Mouse (Mus musculus) gastrocnemius, postnatal 10 days (tissue): Measurements from ENCODE around the gene Ano7. TPM values are rescaled to one million over a fixed set of nuclear protein-coding genes. Genes with fewer than 3 reads are reported as not detected.
A peak's percentile ranks its signal among the peaks of the same experiment; 100 is the strongest.

ENCODE experiments used
- DNase-seq: peaks from one replicate; pipeline ENCODE4 v3.0.0; 2021; ENCODE audit warnings: mixed read lengths
- long read RNA-seq, 2 experiments: library from polyadenylated mRNA; stranded (forward); transcript quantifications; one replicate each; pipeline ENCODE4 v2.0.0; 2021
- total RNA-seq, 2 experiments: library from RNA; stranded (reverse); gene quantifications; 2 replicates each; pipeline ENCODE4 v1.2.3; 2021

Ano7 gene
- not detected for total RNA-seq
- long read RNA-seq, experiment 1, result 0 reads
- long read RNA-seq, experiment 2, result 0 reads

GRCm38 (mm10) chr1:93373665-93374064 lies at the start of gene Ano7:
Gene Ano7 (plus strand): TSS chr1:93373930.
- DNase-seq, result no peak

- DNase-seq, result no peak
These were observed 49.8 kb upstream of the Ano7 start for GRCm38 (mm10) chr1:93323973-93324372.

- no peak for DNase-seq
These were observed 47.3 kb upstream of the Ano7 start for GRCm38 (mm10) chr1:93326446-93326845.

GRCm38 (mm10) chr1:93334621-93335020 lies 39.1 kb upstream of the Ano7 start:
- DNase-seq, result no peak

GRCm38 (mm10) chr1:93342648-93343503 lies 30.9 kb upstream of the Ano7 start, which contains the start of the genes Ppp1r7 and Pask:
Gene Ppp1r7 (plus strand): TSS chr1:93342854.
Gene Pask (minus strand): TSS chr1:93343482.
- peak; percentile 91 for DNase-seq

GRCm38 (mm10) chr1:93343504-93344047 lies 30.2 kb upstream of the Ano7 start:
- DNase-seq, result peak; percentile 91

- no peak for DNase-seq
These were observed 26.6 kb upstream of the Ano7 start for GRCm38 (mm10) chr1:93347176-93347575.

GRCm38 (mm10) chr1:93349701-93350100 lies 24.0 kb upstream of the Ano7 start:
- DNase-seq, result no peak

- no peak for DNase-seq
These were observed 21.0 kb upstream of the Ano7 start for GRCm38 (mm10) chr1:93352724-93353123.

- no peak for DNase-seq
These were observed 11.1 kb upstream of the Ano7 start for GRCm38 (mm10) chr1:93362661-93363060.

- DNase-seq, result no peak
These were observed 8.1 kb upstream of the Ano7 start for GRCm38 (mm10) chr1:93365641-93366040.

- no peak for DNase-seq
These were observed 3.6 kb downstream of the Ano7 start for GRCm38 (mm10) chr1:93377307-93377706.

- DNase-seq, result no peak
These were observed 5.4 kb downstream of the Ano7 start for GRCm38 (mm10) chr1:93379117-93379516.

- no peak for DNase-seq
These were observed 13.5 kb downstream of the Ano7 start for GRCm38 (mm10) chr1:93387198-93387597.

GRCm38 (mm10) chr1:93388906-93389305 lies 15.2 kb downstream of the Ano7 start:
- no peak for DNase-seq

- no peak for DNase-seq
These were observed 27.7 kb downstream of the Ano7 start for GRCm38 (mm10) chr1:93401191-93402052.

- no peak for DNase-seq
These were observed 29.7 kb downstream of the Ano7 start for GRCm38 (mm10) chr1:93403403-93403802.

GRCm38 (mm10) chr1:93432087-93432486 lies 58.4 kb downstream of the Ano7 start:
- DNase-seq, result no peak

GRCm38 (mm10) chr1:93439321-93439720 lies 65.6 kb downstream of the Ano7 start:
- DNase-seq, result no peak

- peak; percentile 78 for DNase-seq
These were observed 70.8 kb downstream of the Ano7 start for GRCm38 (mm10) chr1:93444405-93445110.

- peak; percentile 85 for DNase-seq
These were observed 71.5 kb downstream of the Ano7 start for GRCm38 (mm10) chr1:93445111-93445821.
